In genomic region chr12:108352371-108353136, GRCm38 (mm10) we compare ENCODE assay signal across 7 mouse cellular contexts. TPM values are rescaled to one million over a fixed set of nuclear protein-coding genes. Genes with fewer than 3 reads are reported as not detected.
DNase-seq lines count a peak whose midpoint lies in the region; ATAC-seq and TF ChIP-seq lines count a peak whose summit lies in the region.

No protein-coding gene starts in this region.

- H3K4me2 ChIP-seq in kidney, postnatal 0 days (ENCODE audit: low read length), result peak overlapping the region; percentile 46
- H3K4me2 ChIP-seq in intestine, embryonic 16.5 days (ENCODE audit: low read depth, low read length), result peak overlapping the region; percentile 45
- peak overlapping the region; percentile 47 for H3K4me2 ChIP-seq in stomach, embryonic 14.5 days (replicated peaks; ENCODE audit: low read depth, low read length)

- H3K9ac ChIP-seq in kidney, postnatal 0 days (ENCODE audit: low read depth, low read length), result no peak overlapping the region
- peak overlapping the region; percentile 36; the same call in 1 of the 2 replicates for H3K9ac ChIP-seq in intestine, embryonic 16.5 days (ENCODE audit: low read depth, low read length)
- H3K9ac ChIP-seq in stomach, embryonic 14.5 days (replicated peaks; ENCODE audit: low read depth, low read length), result no peak overlapping the region; the same call in 1 of the 2 replicates

- no peaks in the 10 kb centered on the region for H3K9me3 ChIP-seq in kidney, postnatal 0 days (replicated peaks; ENCODE audit: low read length)
- H3K9me3 ChIP-seq in forebrain, embryonic 10.5 days, result peaks cover 6% of the 10 kb centered on the region; the same call in 1 of the 2 replicates
- no peaks in the 10 kb centered on the region for H3K9me3 ChIP-seq in intestine, embryonic 16.5 days (ENCODE audit: control insufficient read depth, low read length)
- H3K9me3 ChIP-seq in stomach, embryonic 14.5 days (ENCODE audit: control insufficient read depth, low read depth, low read length), result no peaks in the 10 kb centered on the region

- DNase-seq in kidney, postnatal 0 days (ENCODE audit: low spot score), result no peak
- no peak for DNase-seq in kidney, postnatal 10 days
- no peak for DNase-seq in forebrain, embryonic 10.5 days (ENCODE audit: extremely low spot score, low spot score)
- DNase-seq in adrenal gland, adult 2 months, result no peak

- H3K4me3 ChIP-seq in kidney, postnatal 0 days (replicated peaks; ENCODE audit: low read depth, low read length), result 0 out of 2 replicates have a peak overlapping the region, but pooled peaks have one; percentile 18
- peak overlapping the region; percentile 42 for H3K4me3 ChIP-seq in forebrain, embryonic 10.5 days
- H3K4me3 ChIP-seq in intestine, embryonic 16.5 days (ENCODE audit: low read length), result peak overlapping the region; percentile 26; the same call in 1 of the 2 replicates
- peak overlapping the region; percentile 11; the same call in 1 of the 2 replicates for H3K4me3 ChIP-seq in stomach, embryonic 14.5 days (ENCODE audit: low read depth, low read length)

- no peak for TF ChIP-seq CTCF in kidney, postnatal 0 days (IDR thresholded peaks at IDR 0.05; ENCODE audit: low read depth)

- H3K27ac ChIP-seq in kidney, postnatal 0 days, result no peak overlapping the region
- peak overlapping the region; percentile 49; the same call in 1 of the 2 replicates for H3K27ac ChIP-seq in forebrain, embryonic 10.5 days
- H3K27ac ChIP-seq in intestine, embryonic 16.5 days (ENCODE audit: low read length), result no peak overlapping the region
- H3K27ac ChIP-seq in stomach, embryonic 14.5 days (ENCODE audit: low read length), result no peak overlapping the region

- WGBS in kidney, postnatal 0 days, result 8% methylated on average over 35 of the region's 35 CpGs
- WGBS in forebrain, embryonic 10.5 days, result 8% methylated on average over 35 of the region's 35 CpGs
- 8% methylated on average over 35 of the region's 35 CpGs for WGBS in intestine, embryonic 16.5 days
- 9% methylated on average over 35 of the region's 35 CpGs for WGBS in stomach, embryonic 14.5 days

- no peak for ATAC-seq in kidney, postnatal 0 days (replicated peaks; ENCODE audit: low FRiP score, low read depth)
- ATAC-seq in intestine, embryonic 16.5 days, result peak; percentile 38; the same call in 1 of the 2 replicates
- ATAC-seq in stomach, embryonic 14.5 days (ENCODE audit: insufficient number of reproducible peaks, insufficient read depth, low FRiP score, low read depth), result no peak
- no peak for ATAC-seq in megakaryocyte, adult 5-6 weeks (ENCODE audit: poor library complexity, severe bottlenecking)

- H3K36me3 ChIP-seq in kidney, postnatal 0 days (ENCODE audit: insufficient read depth, low read length), result no peaks in the 10 kb centered on the region
- H3K36me3 ChIP-seq in forebrain, embryonic 10.5 days (replicated peaks), result peaks cover 9% of the 10 kb centered on the region; the same call in 1 of the 2 replicates
- H3K36me3 ChIP-seq in intestine, embryonic 16.5 days (ENCODE audit: control insufficient read depth, insufficient read depth, low read length), result no peaks in the 10 kb centered on the region
- H3K36me3 ChIP-seq in stomach, embryonic 14.5 days (ENCODE audit: control insufficient read depth, insufficient read depth, low read length), result no peaks in the 10 kb centered on the region

- no peaks in the 10 kb centered on the region; the same call in 1 of the 2 replicates for H3K27me3 ChIP-seq in kidney, postnatal 0 days (ENCODE audit: insufficient read depth, low read length)
- peaks cover 62% of the 10 kb centered on the region for H3K27me3 ChIP-seq in forebrain, embryonic 10.5 days (ENCODE audit: poor library complexity, severe bottlenecking)
- peaks cover 24% of the 10 kb centered on the region for H3K27me3 ChIP-seq in intestine, embryonic 16.5 days (replicated peaks; ENCODE audit: control insufficient read depth, insufficient read depth, low read length)
- peaks cover 25% of the 10 kb centered on the region; the same call in 1 of the 2 replicates for H3K27me3 ChIP-seq in stomach, embryonic 14.5 days (ENCODE audit: control insufficient read depth, insufficient read depth, low read length)

- H3K4me1 ChIP-seq in kidney, postnatal 0 days (replicated peaks; ENCODE audit: insufficient read depth, low read length), result no peaks in the 10 kb centered on the region
- H3K4me1 ChIP-seq in forebrain, embryonic 10.5 days, result peaks cover 22% of the 10 kb centered on the region
- H3K4me1 ChIP-seq in intestine, embryonic 16.5 days (ENCODE audit: control insufficient read depth, insufficient read depth, low read length), result 0 out of 2 replicates have a peak, but pooled peaks cover 4% of the 10 kb centered on the region
- peaks cover 8% of the 10 kb centered on the region; the same call in 1 of the 2 replicates for H3K4me1 ChIP-seq in stomach, embryonic 14.5 days (ENCODE audit: control insufficient read depth, insufficient read depth, low read length)

RNA-seq across cellular contexts. Expression of gene Eml1, which starts 18.2 kb away (rescaled TPM):
- 39.0 and 42.0 TPM in 2 replicates for polyA plus RNA-seq in kidney, postnatal 0 days (2015; fragmentation: Nextera tagmentation; extraction: Ambion mirVana)
- 95.1 and 102 TPM in 2 replicates for polyA plus RNA-seq in forebrain, embryonic 10.5 days (2016; fragmentation: Nextera tagmentation; extraction: Ambion mirVana)
- 63.7 and 67.4 TPM in 2 replicates for polyA plus RNA-seq in intestine, embryonic 16.5 days (2015; fragmentation: Nextera tagmentation; extraction: Ambion mirVana)
- polyA plus RNA-seq in stomach, embryonic 14.5 days (2014; fragmentation: Nextera tagmentation; extraction: Ambion mirVana), result 68.6 and 75.8 TPM in 2 replicates
- 0.60 TPM in 1 of 2 replicates, not detected in the other for total RNA-seq in megakaryocyte, adult 5-6 weeks (2015)
- total RNA-seq in megakaryocyte, adult 5-6 weeks (2017), result not detected in 2 replicates
- total RNA-seq in adrenal gland, adult 2 months (2021), result 10 to 100 TPM; 17.5 to 29.6 TPM
- polyA plus RNA-seq in adrenal gland, adult 2 months (2012; rRNA removed), result 13.3 and 13.5 TPM in 2 replicates

RNA-seq across cellular contexts. Expression of gene Cyp46a1, which starts 18.4 kb away (rescaled TPM):
- 5.2 and 5.9 TPM in 2 replicates for polyA plus RNA-seq in kidney, postnatal 0 days (2015; fragmentation: Nextera tagmentation; extraction: Ambion mirVana)
- polyA plus RNA-seq in forebrain, embryonic 10.5 days (2016; fragmentation: Nextera tagmentation; extraction: Ambion mirVana), result 19.4 and 20.1 TPM in 2 replicates
- 3.8 and 4.6 TPM in 2 replicates for polyA plus RNA-seq in intestine, embryonic 16.5 days (2015; fragmentation: Nextera tagmentation; extraction: Ambion mirVana)
- polyA plus RNA-seq in stomach, embryonic 14.5 days (2014; fragmentation: Nextera tagmentation; extraction: Ambion mirVana), result 6.5 and 8.7 TPM in 2 replicates
- total RNA-seq in megakaryocyte, adult 5-6 weeks (2015), result not detected in 2 replicates
- not detected in 2 replicates for total RNA-seq in megakaryocyte, adult 5-6 weeks (2017)
- total RNA-seq in adrenal gland, adult 2 months (2021), result 1 to 10 TPM; 1.0 to 1.6 TPM
- 7.5 and 9.0 TPM in 2 replicates for polyA plus RNA-seq in adrenal gland, adult 2 months (2012; rRNA removed)

RNA-seq across cellular contexts. Expression of gene Hhipl1, which starts 46.5 kb away (rescaled TPM):
- polyA plus RNA-seq in kidney, postnatal 0 days (2015; fragmentation: Nextera tagmentation; extraction: Ambion mirVana), result 0.37 and 0.43 TPM in 2 replicates
- 2.8 and 3.4 TPM in 2 replicates for polyA plus RNA-seq in forebrain, embryonic 10.5 days (2016; fragmentation: Nextera tagmentation; extraction: Ambion mirVana)
- 0.43 and 0.53 TPM in 2 replicates for polyA plus RNA-seq in intestine, embryonic 16.5 days (2015; fragmentation: Nextera tagmentation; extraction: Ambion mirVana)
- polyA plus RNA-seq in stomach, embryonic 14.5 days (2014; fragmentation: Nextera tagmentation; extraction: Ambion mirVana), result 0.69 and 0.72 TPM in 2 replicates
- not detected in 2 replicates for total RNA-seq in megakaryocyte, adult 5-6 weeks (2015)
- total RNA-seq in megakaryocyte, adult 5-6 weeks (2017), result not detected in 2 replicates
- under 1 TPM; 0.69 to 0.76 TPM for total RNA-seq in adrenal gland, adult 2 months (2021)
- polyA plus RNA-seq in adrenal gland, adult 2 months (2012; rRNA removed), result 0.85 and 1.4 TPM in 2 replicates
